Mouse (Mus musculus) liver, postnatal 0 days (tissue): ENCODE measurements at regions not wholly inside any gene's neighbourhood (a gene's known extent, or its start where the extent isn't known, plus 50 kb on each side); places are given as distances from the start of the nearest gene placed in this dataset.

ENCODE experiments used
- ATAC-seq: fragments of 200-750 bp; cut with Nextera tagmentation; 2 replicates; pipeline ENCODE4 v1.8.0; 2017; ENCODE audit warnings: mild to moderate bottlenecking, moderate library complexity
- DNase-seq: peaks from one replicate; pipeline ENCODE4 v3.0.0-alpha.2; 2016
- H3K27ac ChIP-seq: fragments of 300-500 bp; sonication (generic); 2 replicates; pipeline ENCODE4 v1.5.1; 2014; ENCODE audit warnings: antibody characterized with exemption, moderate library complexity, mild to moderate bottlenecking, low read depth
- H3K27me3 ChIP-seq: fragments of 300-500 bp; sonication (generic); 2 replicates; pipeline ENCODE4 v1.6.1; 2014; ENCODE audit warnings: low read length, control low read depth, mixed read lengths; ENCODE audit not compliant: insufficient read depth
- H3K36me3 ChIP-seq: fragments of 300-500 bp; sonication (generic); replicated peaks from 2 replicates; pipeline ENCODE4 v1.6.1; 2014; ENCODE audit warnings: mild to moderate bottlenecking, control low read depth, low read length, moderate library complexity, mixed read lengths; ENCODE audit not compliant: insufficient read depth
- H3K4me1 ChIP-seq: fragments of 300-500 bp; sonication (generic); 2 replicates; pipeline ENCODE4 v1.6.1; 2014; ENCODE audit warnings: antibody characterized with exemption, mild to moderate bottlenecking, control low read depth; ENCODE audit not compliant: insufficient read depth
- H3K4me2 ChIP-seq: fragments of 300-500 bp; sonication (generic); 2 replicates; pipeline ENCODE4 v1.6.1; 2014; ENCODE audit warnings: low read depth, mild to moderate bottlenecking, low read length, moderate library complexity, mixed read lengths
- H3K4me3 ChIP-seq: fragments of 300-500 bp; sonication (generic); 2 replicates; pipeline ENCODE4 v1.5.1; 2014; ENCODE audit warnings: low read depth, low read length
- H3K9ac ChIP-seq: fragments of 300-500 bp; sonication (generic); replicated peaks from 2 replicates; pipeline ENCODE4 v1.6.1; 2014; ENCODE audit warnings: mild to moderate bottlenecking, moderate library complexity
- H3K9me3 ChIP-seq: fragments of 300-500 bp; sonication (generic); 2 replicates; pipeline ENCODE4 v1.6.1; 2016; ENCODE audit warnings: mild to moderate bottlenecking, control low read depth, low read length, mixed read lengths
- CTCF ChIP-seq: sonication (generic); IDR thresholded peaks from 2 replicates; pipeline ENCODE4 v1.5.1; 2016; ENCODE audit warnings: antibody characterized with exemption, low read depth
- EP300 ChIP-seq: IDR thresholded peaks from 2 replicates; pipeline ENCODE4 v1.6.1; 2016; ENCODE audit warnings: antibody characterized with exemption, low read depth, mild to moderate bottlenecking
- WGBS: fragments of 180-500 bp; shearing (Covaris S2); extraction: QIAGEN DNeasy Blood & Tissue Kit; methylation state at CpG from one replicate; pipeline ENCODE4 v1.1.7; 2014; ENCODE audit not compliant: insufficient replicate concordance; 5-methylcytosine and 5-hydroxymethylcytosine counted together

DNA sequence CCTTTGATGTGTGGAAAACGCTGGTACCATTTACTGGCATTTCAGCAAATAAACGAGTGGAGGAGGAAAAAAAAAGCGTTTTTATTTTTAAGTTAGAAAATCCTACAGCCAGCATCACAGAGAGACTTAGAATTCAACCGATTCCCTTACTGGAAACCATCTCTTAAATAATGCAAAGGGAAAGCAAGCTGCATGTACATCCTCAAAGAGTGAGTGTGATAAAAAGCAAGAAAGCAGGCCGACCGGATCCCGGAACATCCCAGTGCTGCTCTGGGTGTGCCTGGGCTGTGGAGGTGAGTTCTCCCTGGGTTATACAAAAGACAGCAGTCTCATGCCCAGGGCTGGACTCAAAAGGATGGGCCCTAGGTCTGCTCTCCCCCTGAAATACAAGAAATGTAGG lies 579.2 kb upstream of the Kif18a start:
- H3K4me1 ChIP-seq, result no peaks in the 10 kb centered on the region
- H3K36me3 ChIP-seq, result no peaks in the 10 kb centered on the region
- H3K4me3 ChIP-seq, result no peak overlapping the region
- ATAC-seq, result no peak
- no peak for DNase-seq
- no peaks in the 10 kb centered on the region for H3K27me3 ChIP-seq
- H3K9ac ChIP-seq, result no peak overlapping the region
- 68% methylated on average over 7 of the region's 7 CpGs for whole genome bisulfite sequencing
- TF ChIP-seq CTCF (no peak), EP300 (no peak)
- H3K9me3 ChIP-seq, result no peaks in the 10 kb centered on the region
- no peak overlapping the region for H3K27ac ChIP-seq
- no peak overlapping the region for H3K4me2 ChIP-seq

DNA sequence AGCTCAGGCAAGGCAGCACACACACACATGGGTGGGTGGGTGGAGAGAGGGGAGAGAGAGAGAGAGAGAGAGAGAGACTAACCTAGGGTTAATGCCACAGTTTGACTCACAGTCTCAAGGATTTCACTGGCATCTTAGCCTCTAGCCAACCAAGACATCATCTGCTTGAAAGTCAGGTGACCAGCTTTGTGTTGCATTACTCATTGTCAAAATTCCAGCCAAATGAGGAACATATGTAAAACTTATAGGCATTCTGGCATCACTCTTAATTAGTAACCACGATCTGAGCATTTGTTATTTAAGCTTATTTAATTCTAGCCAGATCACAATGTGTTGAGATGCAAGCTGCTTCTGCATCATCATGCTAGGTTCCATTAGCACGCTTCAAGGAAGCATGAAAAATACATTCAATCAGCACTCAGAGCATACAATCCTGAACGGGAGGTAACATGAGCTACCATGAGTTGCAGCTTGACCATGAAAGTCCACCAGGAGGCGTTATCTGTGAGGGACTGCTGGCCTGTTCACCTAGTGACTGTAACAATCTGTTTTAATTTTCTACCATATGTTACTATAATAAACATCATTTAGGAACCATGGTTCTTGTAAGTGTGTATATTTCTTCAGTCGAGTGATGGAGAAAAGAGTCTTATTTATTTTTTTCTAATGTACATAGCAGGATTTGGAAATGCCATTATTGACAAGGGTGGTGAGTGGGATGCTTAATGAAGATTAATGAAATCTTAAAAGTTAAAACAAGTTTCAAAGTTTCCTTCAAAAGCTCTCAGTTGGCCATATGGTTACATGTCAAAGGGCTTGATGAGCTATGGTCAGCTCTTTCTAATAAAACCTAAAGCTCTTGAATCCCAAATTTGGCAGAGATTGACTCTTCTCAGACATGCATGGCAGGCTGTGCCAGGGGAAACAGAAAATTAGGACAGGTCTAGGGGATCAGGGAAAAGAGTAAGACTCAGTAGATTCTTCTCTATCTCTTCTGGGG lies 572.4 kb upstream of the Kif18a start:
- 71% methylated on average over 5 of the region's 5 CpGs for WGBS
- no peak for DNase-seq
- no peak overlapping the region for H3K9ac ChIP-seq
- TF ChIP-seq CTCF (no peak), EP300 (no peak)
- H3K4me3 ChIP-seq, result no peak overlapping the region
- no peaks in the 10 kb centered on the region for H3K36me3 ChIP-seq
- H3K4me2 ChIP-seq, result no peak overlapping the region
- no peaks in the 10 kb centered on the region for H3K4me1 ChIP-seq
- H3K27ac ChIP-seq, result no peak overlapping the region
- ATAC-seq, result no peak
- no peaks in the 10 kb centered on the region for H3K27me3 ChIP-seq
- no peaks in the 10 kb centered on the region for H3K9me3 ChIP-seq

DNA sequence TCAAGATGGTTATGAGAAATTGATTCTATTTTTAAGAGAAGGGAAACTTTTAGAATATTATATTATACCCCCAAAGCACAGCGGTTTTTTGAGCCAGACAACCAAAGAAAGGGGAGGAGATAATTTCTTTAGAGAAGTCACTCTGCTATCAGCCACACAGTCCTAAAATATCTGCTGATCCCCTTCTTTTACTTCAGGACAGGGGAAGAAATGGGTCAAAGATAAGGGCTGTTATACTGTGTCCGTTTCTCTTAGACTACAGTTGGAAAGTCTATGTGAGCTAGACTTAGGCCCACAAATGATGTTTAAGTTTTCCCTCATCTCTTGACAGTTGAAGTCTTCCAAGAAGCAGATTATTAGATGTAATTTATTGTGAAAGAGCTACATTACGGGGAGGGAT lies 538.5 kb upstream of the Kif18a start:
- Histone ChIP-seq H3K27me3 (no peaks in the 10 kb centered on the region), H3K36me3 (no peaks in the 10 kb centered on the region), H3K4me2 (no peak overlapping the region), H3K27ac (no peak overlapping the region), H3K9ac (no peak overlapping the region), H3K4me3 (no peak overlapping the region), H3K4me1 (no peaks in the 10 kb centered on the region), H3K9me3 (no peaks in the 10 kb centered on the region)
- TF ChIP-seq EP300 (no peak), CTCF (no peak)
- no peak for ATAC-seq
- 60% methylated on average over 3 of the region's 3 CpGs for WGBS
- DNase-seq, result no peak

DNA sequence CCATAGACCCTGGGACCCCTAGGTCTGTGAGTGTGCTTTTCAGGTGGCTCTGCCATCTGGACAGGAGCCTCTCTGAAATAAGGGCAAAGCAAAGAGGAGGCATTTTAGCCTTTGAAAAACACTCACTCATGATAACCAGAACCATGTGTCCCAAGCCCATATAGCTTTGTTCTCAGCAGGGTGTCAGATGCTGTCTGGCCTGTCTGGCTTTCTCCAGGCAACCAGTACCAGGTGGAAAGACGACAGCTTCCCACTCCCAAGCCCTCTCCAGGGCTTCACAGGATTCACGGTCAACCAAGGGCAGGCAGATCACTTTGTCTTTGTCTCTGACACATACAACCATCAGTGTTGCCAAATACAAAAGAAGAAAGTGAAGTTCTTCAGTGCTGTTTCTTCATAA lies 537.0 kb upstream of the Kif18a start:
- DNase-seq, result no peak
- Histone ChIP-seq H3K27ac (no peak overlapping the region), H3K4me1 (no peaks in the 10 kb centered on the region), H3K36me3 (no peaks in the 10 kb centered on the region), H3K9ac (no peak overlapping the region), H3K9me3 (no peaks in the 10 kb centered on the region), H3K4me3 (no peak overlapping the region), H3K4me2 (no peak overlapping the region), H3K27me3 (no peaks in the 10 kb centered on the region)
- TF ChIP-seq EP300 (no peak), CTCF (no peak)
- 58% methylated on average over 2 of the region's 2 CpGs for WGBS
- ATAC-seq, result no peak

DNA sequence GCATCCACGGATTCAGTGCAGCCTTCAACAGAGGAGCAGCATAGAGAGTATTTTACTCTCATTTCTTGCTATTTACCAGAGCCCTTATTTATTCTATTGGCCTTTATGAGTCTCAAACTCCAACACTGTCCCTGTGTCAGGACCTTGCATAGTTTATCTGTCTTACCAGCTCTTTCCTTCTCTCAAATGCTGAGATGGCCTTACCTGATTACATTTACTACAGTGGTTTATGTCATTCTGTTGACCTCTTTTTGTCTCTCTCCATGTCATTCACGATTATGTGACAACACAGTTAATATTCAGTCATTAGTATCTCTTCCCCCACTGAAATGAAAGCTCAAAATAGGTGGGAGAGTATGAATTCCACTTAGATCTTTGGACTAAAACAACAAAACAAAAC lies 535.7 kb upstream of the Kif18a start:
- no peak overlapping the region for H3K4me2 ChIP-seq
- no peak for ATAC-seq
- H3K4me3 ChIP-seq, result no peak overlapping the region

DNA sequence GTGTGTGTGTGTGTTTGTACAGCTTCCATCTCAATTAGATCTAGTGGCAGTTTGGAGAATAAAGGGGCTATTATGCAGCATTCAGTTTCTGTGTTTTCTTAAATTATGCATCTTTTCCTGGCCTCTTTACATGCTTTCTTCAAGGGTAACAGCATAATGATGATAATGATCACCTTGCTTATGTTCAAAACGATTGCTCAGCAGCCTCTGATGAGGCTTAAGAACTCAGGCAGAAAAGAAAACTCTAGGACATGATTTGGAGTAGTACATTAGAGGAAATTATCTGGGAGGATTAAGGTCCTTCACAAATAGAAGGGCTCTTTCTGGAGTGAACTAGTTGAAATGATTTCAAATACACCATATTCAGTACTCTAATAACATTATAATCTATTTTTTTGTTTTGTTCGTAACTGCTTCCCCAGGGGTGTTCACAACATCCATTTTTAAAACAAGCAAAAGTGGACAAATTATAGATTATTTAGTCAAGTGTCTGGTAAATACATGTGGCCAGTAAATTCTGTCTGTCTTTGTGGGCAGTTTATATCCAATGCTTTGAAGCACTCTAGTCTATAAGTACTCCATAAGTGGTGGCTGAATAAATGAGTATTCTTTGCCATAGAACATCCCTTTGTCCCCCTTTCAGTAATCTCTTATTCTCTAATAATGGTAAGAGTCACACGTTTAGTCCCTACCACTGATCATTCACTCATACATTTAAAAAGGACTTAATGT lies 526.9 kb upstream of the Kif18a start:
- Histone ChIP-seq H3K4me3 (no peak overlapping the region), H3K4me2 (no peak overlapping the region), H3K27me3 (no peaks in the 10 kb centered on the region), H3K9ac (no peak overlapping the region), H3K4me1 (no peaks in the 10 kb centered on the region), H3K9me3 (no peaks in the 10 kb centered on the region), H3K27ac (no peak overlapping the region), H3K36me3 (no peaks in the 10 kb centered on the region)
- ATAC-seq (no peak), DNase-seq (no peak)
- WGBS, result 53% methylated on average over 3 of the region's 3 CpGs
- TF ChIP-seq EP300, result no peak
- no peak for TF ChIP-seq CTCF

More for the DNA sequence above, 535.7 kb upstream of the Kif18a start:
- WGBS, result 60% methylated on average over 2 of the region's 2 CpGs
- TF ChIP-seq CTCF, result no peak
- Histone ChIP-seq H3K9me3 (no peaks in the 10 kb centered on the region), H3K9ac (no peak overlapping the region), H3K4me1 (no peaks in the 10 kb centered on the region), H3K27ac (no peak overlapping the region), H3K27me3 (no peaks in the 10 kb centered on the region), H3K36me3 (no peaks in the 10 kb centered on the region)
- no peak for DNase-seq
